Mouse (Mus musculus) MEL (cell line): ENCODE data around the gene Hp1bp3. TPM values are rescaled to one million over a fixed set of nuclear protein-coding genes. Genes with fewer than 3 reads are reported as not detected.

ENCODE experiments used
- DNase-seq: peaks from one replicate; pipeline ENCODE4 v3.0.0; 2011; ENCODE audit warnings: low read depth, low spot score
- H3K27ac ChIP-seq: 2 replicates; pipeline ENCODE4 v1.5.1; 2012; ENCODE audit warnings: low read depth, mild to moderate bottlenecking, control low read depth, low read length, moderate library complexity; ENCODE audit not compliant: control insufficient read depth
- H3K27me3 ChIP-seq, 2 experiments: fragments of 150-350 bp in 1 of 2; sonication (generic) in 1 of 2; 2 replicates each; pipeline ENCODE4 v1.6.1; 2012; ENCODE audit warnings: low read length in 2 of 2, mild to moderate bottlenecking in 2 of 2, improper control_type of control experiment in 1 of 2, moderate library complexity in 1 of 2; ENCODE audit not compliant: insufficient read depth in 2 of 2, control insufficient read depth in 1 of 2
- H3K36me3 ChIP-seq, 2 experiments: 2 replicates each; pipeline ENCODE4 v1.6.1; 2012 to 2014; ENCODE audit warnings: low read length in 2 of 2, improper control_type of control experiment in 1 of 2, inconsistent platforms in 1 of 2, mild to moderate bottlenecking in 1 of 2; ENCODE audit not compliant: insufficient read depth in 2 of 2, control insufficient read depth in 1 of 2
- H3K4me1 ChIP-seq, 2 experiments: fragments of 150-350 bp in 1 of 2; sonication (generic) in 1 of 2; 2 replicates each; pipeline ENCODE4 v1.6.1; 2012; ENCODE audit warnings: low read length in 2 of 2, improper control_type of control experiment in 1 of 2, mild to moderate bottlenecking in 1 of 2; ENCODE audit not compliant: insufficient read depth in 2 of 2, control insufficient read depth in 1 of 2
- H3K4me3 ChIP-seq, 2 experiments: fragments of 150-350 bp in 1 of 2; sonication (generic) in 1 of 2; 2 replicates each; pipeline ENCODE4 v1.5.1; 2012; ENCODE audit warnings: low read depth in 2 of 2, low read length in 2 of 2, mild to moderate bottlenecking in 2 of 2, moderate library complexity in 2 of 2, control low read depth in 1 of 2, improper control_type of control experiment in 1 of 2; ENCODE audit not compliant: control insufficient read depth in 1 of 2, insufficient read depth in 1 of 2
- H3K79me2 ChIP-seq: 2 replicates; pipeline ENCODE4 v1.6.1; 2012; ENCODE audit warnings: mild to moderate bottlenecking, low read length, moderate library complexity; ENCODE audit not compliant: control insufficient read depth, poor library complexity, insufficient read depth
- H3K9ac ChIP-seq: 2 replicates; pipeline ENCODE4 v1.6.1; 2012; ENCODE audit warnings: low read depth, mild to moderate bottlenecking, control low read depth, low read length, moderate library complexity; ENCODE audit not compliant: control insufficient read depth, poor library complexity, severe bottlenecking
- H3K9me3 ChIP-seq: fragments of 150-350 bp; sonication (generic); replicated peaks from 2 replicates; pipeline ENCODE4 v1.6.1; 2012; ENCODE audit warnings: mild to moderate bottlenecking, low read length, improper control_type of control experiment, moderate library complexity; ENCODE audit not compliant: insufficient read depth
- BHLHE40 ChIP-seq: IDR thresholded peaks from 2 replicates; pipeline ENCODE4 v1.6.1; 2012; ENCODE audit warnings: low read depth, mild to moderate bottlenecking, inconsistent platforms, low read length, improper control_type of control experiment, borderline replicate concordance
- CHD1 ChIP-seq: IDR thresholded peaks from 2 replicates; pipeline ENCODE4 v1.6.1; 2012; ENCODE audit warnings: low read depth, mild to moderate bottlenecking, inconsistent platforms, low read length, improper control_type of control experiment
- CTCF ChIP-seq, 3 experiments: IDR thresholded peaks in 2 of 3; conservative IDR thresholded peaks in 1 of 3; 2 replicates each; pipeline ENCODE4 v1.5.1; 2011 to 2012; ENCODE audit warnings: low read length in 3 of 3, low read depth in 2 of 3, mild to moderate bottlenecking in 2 of 3, improper control_type of control experiment in 1 of 3, inconsistent platforms in 1 of 3, mixed read lengths in 1 of 3, moderate library complexity in 1 of 3; ENCODE audit not compliant: control insufficient read depth in 1 of 3, insufficient read depth in 1 of 3, poor library complexity in 1 of 3, severe bottlenecking in 1 of 3
- E2F4 ChIP-seq: IDR thresholded peaks from 2 replicates; pipeline ENCODE4 v1.6.1; 2011; ENCODE audit warnings: low read depth, low read length, improper control_type of control experiment, borderline replicate concordance
- GABPA ChIP-seq: IDR thresholded peaks from 2 replicates; pipeline ENCODE4 v1.6.1; 2012; ENCODE audit warnings: low read depth, mild to moderate bottlenecking, inconsistent platforms, low read length, improper control_type of control experiment, moderate library complexity
- MAFK ChIP-seq: IDR thresholded peaks from 2 replicates; pipeline ENCODE4 v1.6.1; 2011; ENCODE audit warnings: low read depth, mild to moderate bottlenecking, low read length, improper control_type of control experiment, borderline replicate concordance
- MAZ ChIP-seq: IDR thresholded peaks from 2 replicates; pipeline ENCODE4 v1.6.1; 2012; ENCODE audit warnings: low read depth, mild to moderate bottlenecking, inconsistent platforms, low read length, improper control_type of control experiment
- MEF2A ChIP-seq: IDR thresholded peaks from 2 replicates; pipeline ENCODE4 v1.6.1; 2014; ENCODE audit warnings: low read depth, mild to moderate bottlenecking, inconsistent platforms, low read length, improper control_type of control experiment; ENCODE audit not compliant: poor library complexity, insufficient replicate concordance, severe bottlenecking; ENCODE audit errors: extremely low read depth
- NELFE ChIP-seq: IDR thresholded peaks from 2 replicates; pipeline ENCODE4 v1.6.1; 2011; ENCODE audit warnings: low read depth, low read length, improper control_type of control experiment
- NRF1 ChIP-seq: IDR thresholded peaks from 2 replicates; pipeline ENCODE4 v1.6.1; 2014; ENCODE audit warnings: low read depth, mild to moderate bottlenecking, inconsistent platforms, low read length, improper control_type of control experiment, moderate library complexity; ENCODE audit not compliant: poor library complexity, insufficient read depth, severe bottlenecking
- POLR2AphosphoS5 ChIP-seq: IDR thresholded peaks from 2 replicates; pipeline ENCODE4 v1.6.1; 2012; ENCODE audit warnings: low read depth, borderline replicate concordance, mild to moderate bottlenecking, inconsistent platforms, low read length, moderate library complexity, mixed read lengths
- RAD21 ChIP-seq: IDR thresholded peaks from 2 replicates; pipeline ENCODE4 v1.6.1; 2011; ENCODE audit warnings: mild to moderate bottlenecking, low read depth, low read length, improper control_type of control experiment
- RCOR1 ChIP-seq: IDR thresholded peaks from 2 replicates; pipeline ENCODE4 v1.6.1; 2012; ENCODE audit warnings: low read depth, mild to moderate bottlenecking, inconsistent platforms, low read length, improper control_type of control experiment
- UBTF ChIP-seq: IDR thresholded peaks from 2 replicates; pipeline ENCODE4 v1.6.1; 2012; ENCODE audit warnings: low read depth, mild to moderate bottlenecking, inconsistent platforms, low read length, improper control_type of control experiment, moderate library complexity, borderline replicate concordance; ENCODE audit not compliant: insufficient read depth
- ZC3H11A ChIP-seq: IDR thresholded peaks from 2 replicates; pipeline ENCODE4 v1.6.1; 2012; ENCODE audit warnings: low read depth, mild to moderate bottlenecking, inconsistent platforms, low read length, improper control_type of control experiment
- ZKSCAN1 ChIP-seq: IDR thresholded peaks from 2 replicates; pipeline ENCODE4 v1.6.1; 2012; ENCODE audit warnings: low read depth, mild to moderate bottlenecking, inconsistent platforms, low read length, improper control_type of control experiment, moderate library complexity
- ZNF384 ChIP-seq: IDR thresholded peaks from 2 replicates; pipeline ENCODE4 v1.6.1; 2012; ENCODE audit warnings: low read depth, mild to moderate bottlenecking, inconsistent platforms, low read length, improper control_type of control experiment
- polyA plus RNA-seq, 2 experiments: library from polyadenylated mRNA; stranded (reverse) in 1 of 2; unstranded in 1 of 2; fragments of >175 nt in 1 of 2; fragments of >200 nt in 1 of 2; gene quantifications; 2 replicates each; pipeline versions ENCODE4 v1.2.1 to v1.2.4; 2012; ENCODE audit warnings: low replicate concordance in 2 of 2, low read depth in 1 of 2; ENCODE audit not compliant: insufficient read length in 2 of 2, insufficient read depth in 1 of 2, missing spikeins in 1 of 2
- total RNA-seq: library from RNA; depleted of rRNA; stranded (reverse); fragments of 300-350 nt; gene quantifications from 2 replicates; pipeline ENCODE4 v1.2.3, GENCODE M21; 2012

Hp1bp3 gene
- total and polyA plus RNA-seq, 3 experiments, result 45.1 to 74.0 TPM; not detected in 1

- no peak overlapping the region for H3K27ac ChIP-seq
- no peaks in the 10 kb centered on the region for H3K79me2 ChIP-seq
- H3K9me3 ChIP-seq, result no peaks in the 10 kb centered on the region
- H3K9ac ChIP-seq, result no peak overlapping the region
- TF ChIP-seq CHD1 (no peak), GABPA (no peak), MAZ (no peak), ZNF384 (no peak), E2F4 (no peak), MAFK (no peak), ZKSCAN1 (no peak), POLR2AphosphoS5 (no peak), UBTF (no peak)
- DNase-seq, result peak; percentile 34
- no peak overlapping the region for H3K4me3 ChIP-seq
- peaks cover 7 to 22% of the 10 kb centered on the region in 2 experiments for H3K36me3 ChIP-seq
- H3K4me1 ChIP-seq, result peaks cover 0 to 13% of the 10 kb centered on the region in 2 experiments; a peak in 2 of 4 replicates
- no peaks in the 10 kb centered on the region for H3K27me3 ChIP-seq
These were observed 47.9 kb upstream of the Hp1bp3 start for GRCm38 (mm10) chr4:138168162-138168561.

GRCm38 (mm10) chr4:138169420-138169819 is 46.7 kb upstream of the Hp1bp3 start:
- H3K27me3 ChIP-seq, result no peaks in the 10 kb centered on the region
- H3K9ac ChIP-seq, result no peak overlapping the region
- H3K79me2 ChIP-seq, result no peaks in the 10 kb centered on the region
- H3K9me3 ChIP-seq, result no peaks in the 10 kb centered on the region
- peaks cover 7 to 25% of the 10 kb centered on the region in 2 experiments for H3K36me3 ChIP-seq
- DNase-seq, result no peak
- H3K4me3 ChIP-seq, result no peak overlapping the region
- no peak overlapping the region for H3K27ac ChIP-seq
- TF ChIP-seq CTCF (IDR thresholded peaks at IDR 0.05 in 2 of 3, conservative IDR thresholded peaks at IDR 0.05 in 1 of 3; ENCODE audit: control insufficient read depth in 1 of 3, insufficient read depth in 1 of 3, low read depth in 2 of 3, low read length in 3 of 3, poor library complexity in 1 of 3, severe bottlenecking in 1 of 3) (no peak), ZC3H11A (no peak), UBTF (no peak), RAD21 (no peak), ZNF384 (no peak), E2F4 (no peak), RCOR1 (no peak), GABPA (no peak), NELFE (no peak), MEF2A (no peak), BHLHE40 (no peak), NRF1 (no peak)
- H3K4me1 ChIP-seq, result peaks cover 0 to 13% of the 10 kb centered on the region in 2 experiments; a peak in 2 of 4 replicates
